Mouse (Mus musculus) thymus, postnatal 0 days (tissue): ENCODE measurements around the gene Foxn2. TPM values are rescaled to one million over a fixed set of nuclear protein-coding genes. Genes with fewer than 3 reads are reported as not detected.
"Not testable (repeated sequence)": the region's sequence is repeated elsewhere in the genome, so short reads cannot be mapped to it uniquely, and the experiment has no call there.

Experiments used
- DNase-seq: peaks from one replicate; pipeline ENCODE4 v3.0.0-alpha.2; 2015; ENCODE audit warnings: low spot score
- polyA plus RNA-seq: library from polyadenylated mRNA; unstranded; fragments of >200 nt; fragmentation: Nextera tagmentation; extraction: Ambion mirVana; gene quantifications from 2 replicates; pipeline ENCODE4 v1.2.1, GENCODE M21; 2015

Foxn2 gene
- 16.1 and 19.4 TPM in 2 replicates for polyA plus RNA-seq

GRCm38 (mm10) chr17:88440285-88441000 lies at the start of gene Foxn2:
Foxn2 (plus strand) TSS chr17:88440711.
- DNase-seq, result peak; percentile 96

GRCm38 (mm10) chr17:88397501-88397900 lies 43.0 kb upstream of the Foxn2 start:
- DNase-seq, result no peak

GRCm38 (mm10) chr17:88398090-88398489 lies 42.4 kb upstream of the Foxn2 start:
- DNase-seq, result no peak

GRCm38 (mm10) chr17:88398854-88399253 lies 41.7 kb upstream of the Foxn2 start:
- no peak for DNase-seq

- no peak for DNase-seq
Measured at GRCm38 (mm10) chr17:88400122-88400521, 40.4 kb upstream of the Foxn2 start.

- no peak for DNase-seq
Measured at GRCm38 (mm10) chr17:88400702-88401475, 39.6 kb upstream of the Foxn2 start.

- peak; percentile 33 for DNase-seq
Measured at GRCm38 (mm10) chr17:88403269-88403668, 37.2 kb upstream of the Foxn2 start.

- no peak for DNase-seq
Measured at GRCm38 (mm10) chr17:88404471-88404870, 36.0 kb upstream of the Foxn2 start.

GRCm38 (mm10) chr17:88405076-88405475 lies 35.4 kb upstream of the Foxn2 start:
- DNase-seq, result peak; percentile 35

- no peak for DNase-seq
Measured at GRCm38 (mm10) chr17:88409706-88410105, 30.8 kb upstream of the Foxn2 start.

GRCm38 (mm10) chr17:88413155-88413836 lies 27.2 kb upstream of the Foxn2 start:
- no peak for DNase-seq

GRCm38 (mm10) chr17:88420426-88420825 lies 20.1 kb upstream of the Foxn2 start:
- DNase-seq, result no peak

GRCm38 (mm10) chr17:88421246-88421645 lies 19.3 kb upstream of the Foxn2 start:
- no peak for DNase-seq

- DNase-seq, result no peak
Measured at GRCm38 (mm10) chr17:88430719-88431118, 9.8 kb upstream of the Foxn2 start.

GRCm38 (mm10) chr17:88431486-88431885 lies 9.0 kb upstream of the Foxn2 start:
- DNase-seq, result no peak

GRCm38 (mm10) chr17:88431987-88432386 lies 8.5 kb upstream of the Foxn2 start:
- no peak for DNase-seq

- no peak for DNase-seq
Measured at GRCm38 (mm10) chr17:88435322-88435721, 5.2 kb upstream of the Foxn2 start.

- DNase-seq, result no peak
Measured at GRCm38 (mm10) chr17:88436284-88436683, 4.2 kb upstream of the Foxn2 start.

- not testable (repeated sequence) for DNase-seq
Measured at GRCm38 (mm10) chr17:88436749-88437148, 3.8 kb upstream of the Foxn2 start.

- DNase-seq, result no peak
Measured at GRCm38 (mm10) chr17:88437391-88437790, 3.1 kb upstream of the Foxn2 start.

- DNase-seq, result no peak
Measured at GRCm38 (mm10) chr17:88439536-88440050, 918 bp upstream of the Foxn2 start.

- DNase-seq, result no peak
Measured at GRCm38 (mm10) chr17:88441001-88441431, 505 bp downstream of the Foxn2 start.
